Mouse (Mus musculus): Measurements from ENCODE around the gene Lrrc25.

The Lrrc25 gene

DNA sequence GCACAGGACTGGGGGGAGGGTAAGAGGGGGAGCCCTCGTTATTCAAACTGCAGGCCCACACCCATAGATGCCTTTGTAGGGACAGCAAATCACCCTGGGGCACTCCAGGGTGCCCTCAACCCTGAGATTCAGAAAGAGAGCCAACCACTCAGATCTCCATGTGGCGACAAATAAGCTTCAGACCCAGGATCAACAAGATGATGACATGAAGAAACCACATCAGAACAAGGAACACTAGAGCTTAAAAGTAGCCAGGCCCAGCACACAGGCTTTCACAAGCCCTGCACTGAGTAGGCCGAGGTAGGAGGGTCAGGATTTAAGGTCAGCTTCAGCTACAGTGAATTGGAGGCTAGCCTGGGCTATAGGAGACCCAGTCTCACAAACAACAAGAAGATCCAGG is 33.0 kb downstream of the Lrrc25 start:
- no peak for DNase-seq

DNA sequence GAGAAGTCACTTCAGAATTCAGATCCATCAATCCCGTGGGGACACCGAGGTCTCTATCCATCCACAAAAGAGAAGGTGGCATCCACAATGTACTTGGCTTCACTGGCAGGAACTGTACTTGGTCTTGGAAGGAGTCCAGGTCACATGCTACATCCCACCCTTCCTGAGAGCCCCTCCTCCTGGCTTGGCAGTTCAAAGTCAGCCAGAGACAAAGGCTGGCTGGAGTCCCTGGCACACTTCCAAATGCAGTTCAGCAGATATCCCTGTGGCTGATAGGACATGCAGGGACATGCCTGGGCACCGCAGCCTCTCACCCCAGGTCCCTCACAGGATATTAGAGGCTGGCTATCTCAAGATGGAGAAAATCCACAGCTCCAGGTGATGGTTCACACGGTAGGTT is 33.4 kb downstream of the Lrrc25 start:
- peak; percentile 84 to 90 for DNase-seq

DNA sequence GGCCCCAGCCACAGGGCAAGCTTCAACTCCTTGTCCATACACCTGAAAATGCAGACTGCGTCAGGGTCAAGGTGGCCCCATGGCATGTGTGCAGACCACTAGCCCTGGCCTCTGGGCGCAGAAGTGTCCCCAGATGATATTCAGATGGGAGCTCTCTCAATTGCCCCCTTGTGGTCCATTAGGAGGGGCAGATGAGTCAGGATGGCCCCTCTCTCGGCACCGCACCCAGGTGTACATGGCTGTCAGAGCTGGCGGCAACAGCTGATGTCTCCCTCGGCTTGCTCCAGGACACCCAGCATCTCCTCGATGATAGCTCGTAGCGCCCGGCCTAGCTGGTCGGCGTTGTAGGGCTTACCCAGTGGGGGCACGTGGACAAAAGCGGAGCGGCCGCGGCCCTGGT is 34.4 kb downstream of the Lrrc25 start:
- DNase-seq, result no peak

DNA sequence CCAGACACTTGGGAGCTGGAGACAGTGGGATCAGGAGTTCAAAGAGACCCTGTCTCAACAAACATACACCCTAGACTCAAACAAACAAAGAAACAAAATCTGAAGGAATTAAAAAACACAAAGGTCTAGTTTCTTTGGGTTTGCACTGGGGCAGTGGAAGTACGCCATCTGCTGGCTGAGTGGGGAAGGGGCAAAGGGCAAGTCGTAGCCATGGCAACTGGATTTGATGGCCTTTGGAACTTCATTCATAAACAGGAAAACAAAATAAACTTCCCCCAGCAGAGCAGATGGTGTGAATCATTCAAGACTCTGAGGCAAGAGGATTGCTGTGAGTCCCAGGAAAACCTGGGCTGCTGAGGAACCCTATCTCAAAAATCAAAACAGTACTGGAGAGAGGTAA is 37.3 kb downstream of the Lrrc25 start:
- DNase-seq, result peak in 1 of 2 experiments; percentile 50

DNA sequence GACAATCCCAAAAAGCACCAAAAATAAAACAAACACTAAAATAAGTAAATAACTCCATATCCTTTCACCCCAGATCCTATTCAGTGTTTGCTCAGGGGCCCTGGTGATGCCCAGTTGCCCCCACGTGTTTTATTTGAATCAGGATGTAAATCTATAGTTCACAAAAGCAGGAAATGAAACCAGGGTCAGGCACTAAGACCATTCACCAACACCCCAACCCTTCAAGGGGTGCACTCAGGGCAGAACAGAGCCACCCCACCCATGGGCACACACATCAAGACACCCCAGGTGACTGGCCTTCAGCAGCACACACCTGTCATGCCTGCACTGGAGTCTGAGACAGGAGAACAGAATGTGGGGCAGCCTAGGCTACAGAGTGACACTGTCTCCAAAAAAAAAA is 38.2 kb downstream of the Lrrc25 start:
- DNase-seq, result no peak

DNA sequence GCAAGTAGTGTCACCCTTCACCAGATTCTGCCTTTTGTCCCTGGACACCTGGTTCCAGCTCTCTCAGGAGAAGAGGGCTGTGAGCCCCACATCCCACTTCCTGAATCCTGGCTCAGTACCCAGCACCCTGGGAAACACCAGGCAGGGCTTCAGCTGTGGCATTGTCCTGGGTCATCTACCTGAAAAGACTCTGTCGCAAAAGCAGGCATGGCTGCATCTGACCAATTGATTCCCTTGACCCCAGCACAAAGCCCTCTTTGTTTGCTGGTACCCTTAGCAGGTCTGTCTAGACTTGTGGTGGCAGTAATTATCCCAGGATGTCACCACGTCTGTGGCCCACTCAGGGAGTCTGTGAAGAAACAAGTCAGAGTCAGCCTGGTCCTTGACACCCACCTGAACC is 39.5 kb downstream of the Lrrc25 start:
- no peak for DNase-seq

DNA sequence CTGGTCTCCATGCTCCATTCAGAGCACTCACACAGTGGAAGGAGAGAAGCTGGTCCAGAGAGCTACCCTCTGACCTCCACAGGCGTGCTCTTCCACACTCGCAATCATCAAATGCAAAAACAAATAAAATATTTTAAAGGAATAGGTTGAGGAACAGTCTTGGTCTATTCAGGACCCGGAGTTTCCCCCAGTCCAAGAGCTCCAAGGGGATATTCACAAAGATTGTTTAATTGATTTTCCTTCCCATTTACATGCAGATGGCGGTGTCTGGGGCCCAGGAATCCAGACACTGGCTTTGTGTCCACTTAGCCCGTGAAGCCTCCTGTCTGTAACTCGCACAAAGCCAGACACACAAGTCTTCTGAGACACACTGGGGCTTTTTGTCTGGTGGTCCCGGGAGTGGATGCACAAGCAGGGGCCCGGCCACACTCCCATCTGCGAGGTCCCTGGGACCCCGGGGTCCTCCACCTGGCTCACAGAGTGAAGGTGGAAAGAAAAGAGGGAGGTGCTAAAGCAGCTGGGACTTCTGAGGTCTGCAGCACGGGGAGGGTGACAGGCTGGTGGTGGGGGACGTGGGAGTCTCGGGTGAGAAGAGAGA is 40.3 kb downstream of the Lrrc25 start:
- no peak for DNase-seq

DNA sequence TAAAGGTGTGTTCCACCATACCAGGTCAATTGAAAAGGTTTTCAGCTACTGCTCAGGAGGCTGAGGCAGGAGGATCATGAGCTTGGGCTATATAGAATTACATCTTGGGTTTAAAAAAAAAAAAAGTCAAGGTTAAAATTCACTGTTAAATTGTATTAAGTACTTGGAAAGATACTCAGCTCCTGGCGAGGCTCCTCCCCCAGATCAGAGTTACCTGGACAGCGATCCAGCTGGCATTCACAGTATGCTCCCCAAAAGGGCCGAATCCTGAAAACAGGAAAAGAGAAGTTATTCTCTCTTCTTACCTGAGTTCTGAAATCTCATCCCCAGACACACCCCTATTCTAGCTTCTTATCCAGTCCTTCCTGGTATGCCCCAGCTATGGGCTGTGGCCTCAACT is 41.3 kb downstream of the Lrrc25 start:
- no peak for DNase-seq

DNA sequence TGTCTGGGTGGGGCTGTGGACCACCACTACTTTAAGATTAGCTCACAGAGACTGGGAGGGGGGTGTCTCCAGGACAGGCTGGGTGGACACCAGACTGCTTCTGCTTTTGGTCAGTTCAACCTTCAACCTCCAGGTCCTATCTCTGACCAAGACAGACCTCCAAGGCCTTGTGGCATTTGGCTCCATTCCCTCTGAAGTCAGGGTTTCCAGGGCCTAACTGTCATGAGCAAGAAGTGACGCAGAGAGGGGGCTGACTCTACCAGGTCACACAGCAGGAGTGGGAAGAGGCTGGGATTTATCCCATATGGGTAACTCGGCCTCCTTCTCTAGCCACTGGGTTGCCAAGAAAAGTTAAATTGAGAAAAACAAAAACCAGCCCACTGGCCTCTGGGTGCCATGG is 41.8 kb downstream of the Lrrc25 start:
- DNase-seq, result no peak

DNA sequence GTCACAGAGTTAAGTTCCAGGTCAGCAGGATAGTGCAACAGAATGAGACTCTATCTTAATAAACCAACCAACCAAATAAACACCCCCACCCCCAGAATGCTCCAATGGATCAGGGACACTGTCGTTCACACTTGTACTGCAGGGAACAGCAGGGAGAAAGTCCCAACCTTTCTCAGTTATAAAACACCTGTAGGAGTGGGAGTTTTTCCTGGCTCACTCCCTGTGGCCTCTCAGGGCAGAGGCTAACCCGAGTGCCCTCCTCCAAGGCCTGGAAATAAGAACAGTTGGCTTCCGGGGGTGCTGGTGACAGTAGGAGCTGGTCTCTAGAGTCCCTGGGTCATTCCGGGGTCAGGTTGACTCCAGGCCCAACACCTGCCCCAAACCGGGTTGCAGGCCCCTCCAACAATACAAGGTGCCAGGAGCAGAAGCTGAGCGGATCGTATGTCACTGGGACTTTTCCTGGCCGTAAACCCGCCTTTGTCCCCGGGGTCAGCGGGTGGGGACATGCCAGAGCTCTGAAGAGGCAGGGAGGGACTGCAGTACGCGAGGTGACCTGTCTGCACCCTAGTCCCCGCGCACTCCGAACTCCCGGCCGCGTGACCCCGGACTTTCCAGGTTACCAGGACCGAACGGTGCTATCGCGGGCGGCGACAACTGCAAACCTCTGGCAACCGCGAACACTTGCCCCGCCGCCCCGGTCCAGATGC is 43.1 kb downstream of the Lrrc25 start:
- DNase-seq, result no peak

DNA sequence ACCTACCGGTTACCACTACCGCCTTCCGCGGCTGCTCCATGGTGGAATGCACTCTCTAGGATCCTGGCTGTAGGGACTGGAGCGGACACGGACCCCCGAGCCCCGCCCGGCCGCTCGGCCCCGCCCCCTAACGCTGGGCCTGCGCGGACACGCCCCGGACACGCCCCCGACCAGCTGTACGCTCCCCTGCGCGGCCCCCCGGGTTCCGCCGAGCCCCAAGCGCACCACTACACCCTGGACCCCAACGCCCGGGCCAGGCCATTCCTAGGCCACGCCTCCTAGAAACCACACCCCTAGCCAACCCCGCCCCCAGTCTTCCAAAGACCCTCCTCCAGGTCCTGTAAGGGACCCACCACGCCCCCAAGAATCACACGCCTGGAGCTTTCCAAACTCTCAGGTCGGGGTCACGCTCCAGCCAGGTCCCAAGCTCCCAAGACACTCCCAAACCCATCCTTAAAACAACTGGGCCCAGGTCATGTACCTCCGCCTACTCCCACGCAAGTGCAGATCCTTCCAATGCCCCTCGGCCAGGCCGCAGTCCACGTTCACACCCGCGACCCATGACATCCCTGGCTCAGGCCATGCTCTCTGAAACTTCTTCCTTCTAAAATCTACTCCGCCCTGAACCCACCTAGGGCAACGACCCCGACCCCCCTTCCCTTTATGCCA is 43.8 kb downstream of the Lrrc25 start:
- peak; percentile 65 to 71 for DNase-seq

DNA sequence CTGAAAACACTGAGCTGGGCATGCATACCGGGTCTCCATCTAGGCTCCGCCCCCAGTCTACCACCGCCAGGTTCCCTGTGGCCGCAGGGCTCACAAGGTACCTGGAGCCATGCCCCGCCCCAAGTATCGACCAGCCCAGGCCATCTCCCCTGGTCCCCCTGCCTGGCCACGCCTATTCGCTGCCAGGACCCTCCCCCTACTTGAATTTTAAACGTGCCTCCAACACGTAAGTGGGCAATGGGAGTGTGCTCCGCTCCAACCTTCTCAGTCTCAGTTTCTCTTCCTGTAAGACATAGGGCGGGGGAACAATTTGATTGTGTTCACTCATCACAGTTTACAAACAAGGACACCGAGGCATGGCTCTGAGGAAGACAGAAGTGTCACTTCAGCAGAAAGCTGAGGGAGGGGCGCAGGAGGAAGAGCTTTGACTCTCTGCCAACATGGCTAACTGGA is 44.3 kb downstream of the Lrrc25 start, which contains the start of gene Pgpep1:
TSS of gene Pgpep1 (minus strand) at position 116 of the 453 bp plus-strand sequence.
- DNase-seq, result no peak

DNA sequence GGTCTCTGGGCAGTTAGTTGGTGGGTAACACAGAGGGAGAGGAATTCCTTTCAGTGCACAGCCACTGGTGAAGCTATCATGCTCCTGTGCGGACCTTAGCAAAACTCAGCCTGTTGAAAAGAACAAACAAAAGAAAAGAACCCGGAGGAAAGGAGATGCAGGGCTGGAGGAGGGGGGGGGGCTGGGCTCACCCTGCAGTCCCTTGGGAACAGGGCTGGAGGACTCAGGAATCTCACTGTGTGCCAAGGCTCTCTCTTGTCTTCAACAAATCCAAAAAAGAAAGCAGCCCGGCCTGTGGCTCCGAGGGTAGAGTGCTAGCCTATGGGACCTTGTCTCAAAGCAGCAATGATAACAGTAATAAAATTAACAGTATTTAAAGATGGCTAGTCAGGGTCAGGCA is 47.7 kb downstream of the Lrrc25 start:
- DNase-seq, result no peak

DNA sequence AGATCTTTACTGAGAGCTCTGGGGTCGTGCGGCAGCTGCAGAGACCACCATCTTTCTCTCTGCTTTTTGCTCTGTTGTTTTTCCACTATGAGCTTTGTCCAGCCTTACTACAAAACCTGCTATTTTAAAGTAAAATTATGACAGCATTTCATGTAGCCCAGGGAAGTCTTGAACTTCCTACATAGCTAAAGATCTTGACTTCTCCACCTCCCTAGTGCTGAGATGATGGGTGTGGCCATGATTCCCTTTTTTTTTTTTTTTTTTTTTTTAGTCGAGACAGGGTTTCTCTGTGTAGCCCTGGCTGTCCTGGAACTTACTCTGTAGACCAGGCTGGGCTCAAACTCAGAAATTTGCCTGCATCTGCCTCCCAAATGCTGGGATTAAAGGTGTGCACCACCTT is 48.7 kb downstream of the Lrrc25 start:
- DNase-seq, result no peak

DNA sequence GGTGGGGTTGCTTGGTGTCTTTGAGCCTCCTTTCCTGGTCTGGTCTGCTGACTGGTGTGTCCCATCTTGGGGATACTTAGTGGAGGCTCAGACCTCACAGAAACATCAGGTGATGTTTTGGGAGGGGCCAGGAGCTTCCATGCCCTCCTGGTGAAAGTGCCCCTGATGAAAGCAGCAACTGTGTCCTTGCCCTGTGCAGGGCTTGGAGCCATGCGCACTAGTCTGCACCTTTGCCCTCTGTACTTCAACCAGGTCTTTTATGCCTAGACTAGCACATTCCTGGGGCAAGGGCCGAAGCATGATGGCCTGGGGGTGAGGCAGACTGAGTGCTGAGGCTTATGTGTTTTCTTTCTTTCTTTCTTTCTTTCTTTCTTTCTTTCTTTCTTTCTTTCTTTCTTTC is 49.6 kb downstream of the Lrrc25 start:
- DNase-seq, result no peak

DNA sequence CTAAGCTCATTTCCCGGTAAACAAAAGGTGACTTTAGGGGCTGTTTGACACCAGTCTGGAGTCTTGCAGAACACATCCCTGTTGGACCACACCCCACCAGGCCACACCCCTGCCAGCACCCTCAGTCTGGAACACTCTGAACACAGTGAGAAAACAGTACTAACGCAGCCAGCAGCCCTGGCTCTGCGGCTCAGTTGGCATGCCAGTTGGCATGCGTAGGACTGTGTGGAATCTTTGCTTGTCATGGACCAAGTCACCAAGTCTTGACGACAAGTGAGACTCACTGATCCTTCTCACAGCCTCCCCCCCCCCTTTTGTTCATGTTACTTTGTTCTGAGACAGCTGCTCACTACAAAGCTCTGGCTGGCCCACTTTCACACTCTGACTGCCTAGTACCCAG is 51.1 kb downstream of the Lrrc25 start:
- DNase-seq, result no peak

All from cerebellum, postnatal 14 days (tissue).